Mouse (Mus musculus) embryonic fibroblast, embryonic 13.5 days (primary cell): ENCODE data around the gene Kars.

Experiments used
- CTCF ChIP-seq: IDR thresholded peaks from 2 replicates; pipeline ENCODE4 v1.5.1; 2011; ENCODE audit warnings: mild to moderate bottlenecking, control low read depth, low read length, moderate library complexity, borderline replicate concordance; ENCODE audit not compliant: insufficient read depth
- POLR2A ChIP-seq: IDR thresholded peaks from 2 replicates; pipeline ENCODE4 v1.6.1; 2011; ENCODE audit warnings: low read depth, mild to moderate bottlenecking, control low read depth, low read length, moderate library complexity

DNA sequence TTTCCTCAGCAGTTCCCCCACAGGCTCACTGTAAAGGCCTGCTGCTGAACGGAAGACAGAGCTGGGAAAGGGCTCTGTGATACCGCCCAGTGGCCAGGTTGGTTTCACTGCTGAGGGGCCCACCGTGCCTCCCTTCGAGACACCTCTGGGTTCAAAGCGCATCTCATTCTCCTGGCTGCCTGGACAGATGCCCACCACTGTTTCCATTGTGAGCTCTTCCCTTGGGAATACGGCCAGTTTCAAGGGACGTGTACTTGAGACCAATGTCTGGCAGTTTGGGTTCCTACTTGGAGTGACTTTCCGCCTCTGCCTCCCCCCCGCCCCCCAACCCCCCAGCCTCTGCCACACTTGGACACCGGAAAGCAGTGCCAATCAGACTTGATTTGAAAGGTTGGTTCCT lies 48.0 kb downstream of the Kars start:
- TF ChIP-seq CTCF, result no peak
- TF ChIP-seq POLR2A, result no peak
